Comparison of ENCODE assay signal across 21 mouse cellular contexts in genomic region chr10:42119326-42119725, GRCm38 (mm10).
DNase-seq lines count a peak whose midpoint lies in the region; ATAC-seq and TF ChIP-seq lines count a peak whose summit lies in the region.
"Had no signal": no experiment of that assay in that cellular context is flagged by ENCODE, and none has a peak within 500 bp of the region (broad histone marks: within the 10 kb centered on the region; RNA-seq: fewer than 3 reads in every experiment).

No protein-coding gene starts in this region.

- H3K4me2 ChIP-seq in forebrain, embryonic 16.5 days (ENCODE audit: low read length), result no peak overlapping the region
- no peak overlapping the region for H3K4me2 ChIP-seq in forebrain, embryonic 11.5 days (ENCODE audit: low read depth, low read length, severe bottlenecking)
- H3K4me2 ChIP-seq in limb, embryonic 14.5 days (replicated peaks; ENCODE audit: low read depth, low read length, severe bottlenecking), result no peak overlapping the region
- no peak overlapping the region for H3K4me2 ChIP-seq in midbrain, embryonic 13.5 days (replicated peaks)
- H3K4me2 ChIP-seq: hindbrain, embryonic 14.5 days; intestine, embryonic 15.5 days; kidney, embryonic 15.5 days; neural tube, embryonic 12.5 days had no signal

- no peak overlapping the region for H3K4me3 ChIP-seq in forebrain, embryonic 16.5 days (replicated peaks; ENCODE audit: low read length)
- H3K4me3 ChIP-seq in forebrain, embryonic 11.5 days (ENCODE audit: low read depth, low read length), result no peak overlapping the region
- H3K4me3 ChIP-seq in layer of hippocampus, adult 2 months, result no peak overlapping the region
- no peak overlapping the region for H3K4me3 ChIP-seq in limb, embryonic 14.5 days (replicated peaks; ENCODE audit: low read length)
- no peak overlapping the region for H3K4me3 ChIP-seq in midbrain, embryonic 13.5 days (replicated peaks)
- H3K4me3 ChIP-seq: erythroblast, embryonic 14.5 days; intestine, embryonic 15.5 days; kidney, embryonic 15.5 days; neural tube, embryonic 12.5 days had no signal

- TF ChIP-seq CTCF in layer of hippocampus, adult 2 months (conservative IDR thresholded peaks at IDR 0.05), result no peak

- no peak overlapping the region for H3K27ac ChIP-seq in forebrain, embryonic 16.5 days (ENCODE audit: low read length)
- H3K27ac ChIP-seq in forebrain, embryonic 11.5 days (ENCODE audit: low read depth, low read length), result no peak overlapping the region
- H3K27ac ChIP-seq in layer of hippocampus, adult 2 months, result peak overlapping the region; percentile 36; the same call in 1 of the 2 replicates
- peak overlapping the region; percentile 64 for H3K27ac ChIP-seq in limb, embryonic 14.5 days (replicated peaks; ENCODE audit: low read depth, low read length)
- no peak overlapping the region for H3K27ac ChIP-seq in midbrain, embryonic 13.5 days
- H3K27ac ChIP-seq: hindbrain, embryonic 14.5 days; intestine, embryonic 15.5 days; kidney, embryonic 15.5 days; neural tube, embryonic 12.5 days; stomach, postnatal 0 days had no signal

- H3K9ac ChIP-seq in forebrain, embryonic 16.5 days (replicated peaks; ENCODE audit: low read depth, low read length), result no peak overlapping the region
- H3K9ac ChIP-seq in forebrain, embryonic 11.5 days (ENCODE audit: low read length), result no peak overlapping the region
- H3K9ac ChIP-seq in limb, embryonic 14.5 days (ENCODE audit: low read depth, low read length, severe bottlenecking), result no peak overlapping the region
- no peak overlapping the region for H3K9ac ChIP-seq in midbrain, embryonic 13.5 days (replicated peaks)
- H3K9ac ChIP-seq: hindbrain, embryonic 14.5 days; intestine, embryonic 15.5 days; kidney, embryonic 15.5 days; liver, postnatal 0 days; neural tube, embryonic 12.5 days had no signal

- no peak for DNase-seq in forebrain, embryonic 11.5 days (ENCODE audit: low spot score)
- DNase-seq in layer of hippocampus, adult 2 months (ENCODE audit: low spot score in 2 of 2), result no peak
- no peak for DNase-seq in layer of hippocampus, adult 9-10 months (ENCODE audit: low spot score)
- peak; percentile 51 to 60 for DNase-seq in cerebellum, postnatal 25 days
- DNase-seq in limb, embryonic 14.5 days (ENCODE audit: low spot score), result no peak
- DNase-seq in kidney, postnatal 10 days, result no peak
- DNase-seq: adrenal gland, adult 8-10 months; B cell, adult 2 months; liver; liver, postnatal 0 days; lung, postnatal 14 days; right cerebral cortex, postnatal 14 days; thymus, postnatal 14 days had no signal

- 67% methylated on average over 12 of the region's 12 CpGs for WGBS in forebrain, embryonic 16.5 days
- WGBS in forebrain, embryonic 11.5 days, result 87% methylated on average over 12 of the region's 12 CpGs
- WGBS in limb, embryonic 14.5 days, result 57% methylated on average over 12 of the region's 12 CpGs
- WGBS in midbrain, embryonic 13.5 days, result 88% methylated on average over 12 of the region's 12 CpGs

- no peaks in the 10 kb centered on the region for H3K9me3 ChIP-seq in forebrain, embryonic 16.5 days (ENCODE audit: control insufficient read depth, low read length)
- H3K9me3 ChIP-seq in forebrain, embryonic 11.5 days (ENCODE audit: control insufficient read depth, low read length), result no peaks in the 10 kb centered on the region
- no peaks in the 10 kb centered on the region for H3K9me3 ChIP-seq in limb, embryonic 14.5 days (ENCODE audit: control insufficient read depth, low read length)
- no peaks in the 10 kb centered on the region for H3K9me3 ChIP-seq in midbrain, embryonic 13.5 days
- H3K9me3 ChIP-seq: intestine, embryonic 15.5 days; kidney, embryonic 15.5 days; neural tube, embryonic 12.5 days had no signal

- ATAC-seq in forebrain, embryonic 16.5 days, result peak; percentile 46; the same call in 1 of the 2 replicates
- no peak for ATAC-seq in forebrain, embryonic 11.5 days (replicated peaks; ENCODE audit: low FRiP score)
- no peak for ATAC-seq in limb, embryonic 14.5 days (ENCODE audit: low FRiP score, low read depth)
- ATAC-seq in midbrain, embryonic 13.5 days, result no peak
- ATAC-seq: intestine, embryonic 15.5 days; liver, postnatal 0 days had no signal

- no peaks in the 10 kb centered on the region for H3K36me3 ChIP-seq in forebrain, embryonic 16.5 days (ENCODE audit: control insufficient read depth, insufficient read depth)
- H3K36me3 ChIP-seq in forebrain, embryonic 11.5 days (ENCODE audit: control insufficient read depth, insufficient read depth, low read length), result no peaks in the 10 kb centered on the region
- no peaks in the 10 kb centered on the region for H3K36me3 ChIP-seq in limb, embryonic 14.5 days (ENCODE audit: control insufficient read depth, insufficient read depth, low read length)
- no peaks in the 10 kb centered on the region for H3K36me3 ChIP-seq in midbrain, embryonic 13.5 days
- H3K36me3 ChIP-seq: intestine, embryonic 15.5 days; kidney, embryonic 15.5 days; neural tube, embryonic 12.5 days had no signal

- H3K27me3 ChIP-seq in forebrain, embryonic 16.5 days (replicated peaks; ENCODE audit: control insufficient read depth, insufficient read depth, low read length), result no peaks in the 10 kb centered on the region
- no peaks in the 10 kb centered on the region for H3K27me3 ChIP-seq in forebrain, embryonic 11.5 days (ENCODE audit: control insufficient read depth, insufficient read depth, low read length)
- no peaks in the 10 kb centered on the region for H3K27me3 ChIP-seq in limb, embryonic 14.5 days (ENCODE audit: control insufficient read depth, insufficient read depth, low read length)
- peaks cover 26% of the 10 kb centered on the region for H3K27me3 ChIP-seq in midbrain, embryonic 13.5 days
- H3K27me3 ChIP-seq: intestine, embryonic 15.5 days; kidney, embryonic 15.5 days; neural tube, embryonic 12.5 days had no signal

- TF ChIP-seq POLR2A in limb, embryonic 14.5 days (IDR thresholded peaks at IDR 0.05; ENCODE audit: borderline replicate concordance, extremely low read depth, insufficient read depth, insufficient read length), result no peak

- H3K4me1 ChIP-seq in forebrain, embryonic 16.5 days (replicated peaks; ENCODE audit: control insufficient read depth, insufficient read depth, low read length), result peaks cover 6% of the 10 kb centered on the region
- H3K4me1 ChIP-seq in forebrain, embryonic 11.5 days (replicated peaks; ENCODE audit: control insufficient read depth, insufficient read depth, low read length), result no peaks in the 10 kb centered on the region
- peaks cover 41% of the 10 kb centered on the region for H3K4me1 ChIP-seq in limb, embryonic 14.5 days (ENCODE audit: control insufficient read depth, insufficient read depth, low read length)
- H3K4me1 ChIP-seq in midbrain, embryonic 13.5 days (replicated peaks), result no peaks in the 10 kb centered on the region
- H3K4me1 ChIP-seq: neural tube, embryonic 12.5 days had no signal

Comparison
In these comparisons a context has a peak if more than half of its experiments do, and no peak if none do; other contexts are left out.
1. H3K27ac ChIP-seq: peak in layer of hippocampus, adult 2 months (single experiment) and limb, embryonic 14.5 days (single experiment); none in forebrain, embryonic 16.5 days (single experiment), forebrain, embryonic 11.5 days (single experiment) and midbrain, embryonic 13.5 days (single experiment).
2. DNase-seq: peak in cerebellum, postnatal 25 days (2 of 2); none in forebrain, embryonic 11.5 days (single experiment), layer of hippocampus, adult 2 months (0 of 2), layer of hippocampus, adult 9-10 months (single experiment), limb, embryonic 14.5 days (single experiment) and kidney, postnatal 10 days (single experiment).